Mouse (Mus musculus) thymus, postnatal 36 days (tissue): ENCODE results near the gene Lrfn1.
"Not testable (repeated sequence)": the region's sequence is repeated elsewhere in the genome, so short reads cannot be mapped to it uniquely, and the experiment has no call there.

Experiments
- DNase-seq, 2 experiments: peaks; one replicate each; pipeline ENCODE4 v3.0.0; 2022; ENCODE audit warnings: mixed read lengths in 2 of 2

Lrfn1 gene

DNA sequence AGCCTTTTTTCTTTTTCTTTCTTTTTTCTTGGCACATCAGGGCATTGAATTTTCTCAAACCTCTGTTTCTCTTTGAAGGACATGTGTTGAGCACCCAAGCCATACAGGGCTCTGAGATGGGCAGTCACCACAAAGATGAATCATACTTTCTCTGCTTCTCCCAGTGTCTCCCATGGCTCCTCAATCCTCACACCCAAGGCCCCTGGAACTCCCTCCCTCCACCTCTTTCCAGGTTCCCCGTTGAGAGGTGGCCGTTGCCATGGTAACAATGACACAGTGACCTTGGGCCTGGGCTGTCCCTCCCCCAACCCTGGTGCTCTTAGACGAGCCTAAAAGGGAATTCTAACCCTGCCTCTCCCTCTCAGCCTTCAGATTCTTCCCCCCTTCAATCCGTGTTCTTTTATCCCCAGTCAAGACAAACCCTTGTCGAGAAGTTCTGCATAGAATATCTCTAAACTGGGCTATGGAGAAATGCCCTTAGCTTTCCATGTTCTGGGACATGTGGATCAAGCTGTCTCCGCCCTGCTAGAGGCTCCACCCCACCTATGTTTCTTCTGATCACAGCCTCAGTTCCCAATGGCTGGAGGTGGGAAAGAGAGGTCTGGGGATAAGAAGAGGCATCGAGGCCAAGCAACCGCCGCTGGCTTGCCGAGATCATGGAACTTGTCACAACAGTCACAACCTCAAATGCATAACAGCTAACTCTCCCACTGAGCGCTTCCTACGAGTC is 4.5 kb upstream of the Lrfn1 start:
- DNase-seq, result peak in 1 of 2 experiments; percentile 31

DNA sequence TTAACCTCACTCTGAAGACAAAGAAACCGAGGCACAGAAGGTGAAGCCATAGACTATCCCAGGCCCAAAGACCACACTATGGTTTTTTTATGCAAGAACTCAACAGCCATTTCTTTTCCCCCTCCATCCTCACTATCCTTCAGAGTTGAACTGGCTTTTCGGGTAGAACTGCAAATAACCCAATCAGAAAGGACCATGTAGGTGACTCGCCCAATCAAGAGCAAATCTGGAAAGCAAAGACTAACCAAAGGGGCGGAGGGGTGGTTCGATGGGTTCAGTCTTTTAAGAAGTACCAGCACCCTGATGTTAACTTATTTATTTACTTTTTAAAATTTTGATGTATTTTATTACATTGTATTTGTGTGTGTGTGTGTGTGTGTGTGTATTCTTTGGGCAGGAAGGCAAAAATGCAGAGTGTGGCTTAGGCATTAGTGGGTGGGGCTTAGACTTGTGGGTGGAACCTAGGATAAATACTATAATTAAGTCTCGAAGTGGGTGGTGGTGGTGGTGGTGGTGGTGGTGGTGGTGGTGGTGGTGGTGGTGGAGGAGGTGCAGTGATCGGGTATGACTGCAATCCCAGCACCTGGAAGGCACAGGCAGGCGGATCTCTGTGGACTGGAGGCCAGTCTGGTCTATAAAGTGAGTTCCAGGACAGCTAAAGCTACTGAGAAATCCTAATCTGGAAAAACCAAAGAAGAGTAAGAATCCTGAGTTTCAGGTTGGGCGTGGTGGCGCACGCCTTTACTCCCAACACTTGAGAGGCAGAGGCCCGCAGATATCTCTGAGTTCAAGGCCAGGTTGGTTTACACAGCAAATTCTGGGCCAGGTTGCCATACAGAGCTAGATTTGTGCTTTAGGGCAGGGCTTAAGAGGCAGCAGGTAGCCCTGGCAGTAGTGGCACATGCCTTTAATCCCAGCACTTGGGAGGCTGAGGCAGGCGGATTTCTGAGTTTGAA is 3.6 kb upstream of the Lrfn1 start:
- DNase-seq, result no peak

DNA sequence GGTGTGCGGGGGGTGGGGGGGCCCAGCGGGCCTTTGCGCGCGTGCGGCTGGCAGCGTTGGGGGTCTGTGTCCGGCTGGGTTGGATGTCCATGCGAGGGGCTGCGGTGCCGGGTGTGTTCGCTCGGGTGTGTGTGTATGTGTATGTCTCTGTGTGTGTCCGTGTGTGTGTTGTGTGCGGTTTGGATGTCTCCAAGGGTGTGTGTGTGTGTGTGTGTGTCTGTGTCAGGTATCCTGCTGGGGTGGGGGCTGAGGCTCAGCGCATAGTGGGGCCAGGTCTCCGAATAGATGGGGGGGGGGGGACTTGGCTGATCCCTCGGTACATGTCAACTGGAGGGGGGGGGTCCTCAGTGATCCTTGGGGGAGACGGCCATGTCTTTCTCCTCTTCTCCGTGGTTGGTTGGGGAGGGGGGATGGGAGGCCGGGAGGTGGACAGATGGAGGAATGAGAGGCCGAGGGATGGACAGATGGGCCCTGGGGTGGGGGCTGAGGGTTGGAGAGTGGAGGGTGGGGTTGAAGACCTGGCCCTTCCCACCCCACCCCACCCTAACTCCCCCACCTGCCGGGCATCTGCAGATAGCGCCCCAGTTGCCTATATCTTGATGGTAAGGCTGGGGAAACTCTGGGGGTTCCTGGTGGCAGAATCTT is 703 bp downstream of the Lrfn1 start:
- DNase-seq, result no peak

DNA sequence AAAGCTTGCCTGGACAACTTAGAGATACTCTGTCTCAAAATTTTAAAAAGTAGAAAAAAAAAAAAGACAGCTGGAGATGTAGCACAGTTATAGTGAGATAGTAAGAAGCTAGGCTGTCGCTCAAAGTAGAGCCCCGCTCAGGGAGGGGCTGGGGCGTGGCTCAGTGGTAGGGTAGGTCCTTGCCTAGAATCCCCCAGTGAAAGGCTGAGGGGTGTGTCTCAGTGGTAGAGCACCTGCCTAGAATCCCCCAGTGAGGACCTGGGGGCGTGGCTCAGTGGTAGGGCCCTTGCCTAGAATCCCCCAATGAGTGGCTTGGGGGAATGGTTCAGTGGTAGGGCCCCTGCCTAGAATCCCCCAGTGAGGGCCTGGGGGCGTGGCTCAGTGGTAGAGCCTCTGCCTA is 8.6 kb downstream of the Lrfn1 start:
- no peak for DNase-seq

DNA sequence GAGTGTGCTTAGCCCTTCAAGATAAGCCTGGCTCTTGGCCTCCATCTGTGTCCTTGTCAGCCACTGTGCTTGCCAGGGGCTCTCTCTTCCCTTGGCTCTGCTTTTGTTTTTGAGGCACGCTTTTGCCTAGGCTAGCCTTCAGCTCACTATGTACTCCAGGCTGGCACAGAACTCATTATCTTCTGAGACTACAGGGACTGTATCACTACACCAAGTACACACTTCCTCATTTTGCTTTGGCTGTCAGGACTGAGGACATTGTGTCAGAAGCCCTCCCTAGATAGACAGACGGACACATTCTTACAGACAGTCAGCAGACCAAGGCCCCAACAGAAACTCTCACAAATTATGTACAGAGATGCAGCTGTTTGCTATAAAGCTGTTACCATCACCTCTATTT is 11.0 kb downstream of the Lrfn1 start:
- no peak for DNase-seq

DNA sequence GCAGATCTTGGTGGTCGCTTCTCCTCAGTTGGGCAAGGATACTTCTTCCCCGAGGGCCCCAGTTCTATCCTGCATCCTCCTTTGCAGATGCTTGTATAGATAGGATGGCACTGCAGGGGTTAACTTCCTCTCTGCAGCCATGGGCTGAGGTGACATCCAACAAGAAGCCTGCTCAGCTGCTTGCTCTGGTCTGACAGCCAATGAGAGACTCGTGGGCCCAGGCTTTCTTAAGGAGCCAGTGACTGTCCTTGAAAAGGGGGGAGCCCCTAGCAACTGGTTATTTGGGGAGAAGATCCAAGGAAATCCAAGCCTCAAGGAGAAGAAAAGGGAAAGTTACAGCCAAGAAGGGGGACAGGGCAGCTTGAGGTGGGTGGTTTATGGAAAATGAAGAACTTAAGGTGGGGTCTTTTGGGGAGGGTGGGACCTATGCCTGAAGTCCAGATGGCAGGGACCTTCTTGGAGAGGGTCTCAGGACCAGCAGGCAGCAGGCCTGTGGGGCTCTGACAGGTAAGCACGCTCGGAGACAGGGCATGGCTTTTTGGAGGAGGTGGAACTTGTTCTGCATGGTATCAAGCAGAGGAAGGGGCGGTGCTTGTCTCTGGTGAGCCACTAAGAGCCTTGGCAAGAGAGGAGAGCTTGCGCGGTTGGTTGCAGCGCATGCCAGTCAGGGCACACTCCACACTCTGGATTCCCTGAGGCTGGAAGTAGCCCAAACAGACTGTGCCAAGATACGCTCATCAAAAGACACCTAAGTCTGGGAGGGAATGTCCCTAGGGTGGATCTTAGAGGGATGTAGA is 12.8 kb downstream of the Lrfn1 start:
- no peak for DNase-seq

DNA sequence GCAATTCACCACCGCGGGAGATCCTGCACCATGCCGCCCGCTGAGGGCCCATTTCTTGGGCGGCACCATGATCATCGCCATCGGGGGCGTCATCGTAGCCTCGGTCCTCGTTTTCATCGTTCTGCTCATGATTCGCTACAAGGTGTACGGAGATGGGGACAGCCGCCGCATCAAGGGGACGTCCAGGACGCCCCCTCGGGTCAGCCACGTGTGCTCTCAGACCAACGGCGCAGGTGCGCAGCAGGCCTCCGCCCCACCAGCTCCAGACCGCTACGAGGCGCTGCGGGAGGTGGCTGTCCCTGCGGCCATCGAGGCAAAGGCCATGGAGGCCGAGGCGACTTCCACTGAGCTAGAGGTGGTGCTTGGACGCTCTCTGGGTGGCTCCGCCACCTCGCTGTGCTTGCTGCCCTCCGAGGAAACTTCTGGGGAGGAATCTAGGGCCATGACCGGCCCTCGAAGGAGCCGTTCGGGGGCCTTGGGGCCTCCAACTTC is 15.0 kb downstream of the Lrfn1 start:
- DNase-seq, result no peak

DNA sequence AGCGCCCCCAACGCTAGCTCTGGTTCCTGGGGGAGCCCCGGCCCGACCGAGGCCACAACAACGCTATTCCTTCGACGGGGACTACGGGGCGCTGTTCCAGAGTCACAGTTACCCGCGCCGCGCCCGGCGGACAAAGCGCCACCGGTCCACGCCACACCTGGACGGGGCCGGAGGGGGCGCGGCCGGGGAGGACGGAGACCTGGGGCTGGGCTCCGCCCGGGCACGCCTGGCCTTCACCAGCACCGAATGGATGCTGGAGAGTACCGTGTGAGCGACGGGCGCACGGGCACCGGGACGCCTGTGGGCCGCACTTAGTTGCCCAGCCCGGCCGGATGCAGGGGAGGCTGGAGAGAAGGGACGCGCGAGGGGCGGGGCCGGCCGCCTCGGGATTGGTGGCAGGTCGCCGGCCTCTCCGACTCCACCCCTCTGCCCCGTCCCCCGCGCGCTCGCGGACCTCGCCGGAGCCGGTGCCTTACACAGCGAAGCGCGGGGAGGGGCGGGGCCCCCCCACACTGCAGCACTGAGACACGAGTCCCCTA is 15.5 kb downstream of the Lrfn1 start:
- DNase-seq, result peak in 1 of 2 experiments; percentile 37

DNA sequence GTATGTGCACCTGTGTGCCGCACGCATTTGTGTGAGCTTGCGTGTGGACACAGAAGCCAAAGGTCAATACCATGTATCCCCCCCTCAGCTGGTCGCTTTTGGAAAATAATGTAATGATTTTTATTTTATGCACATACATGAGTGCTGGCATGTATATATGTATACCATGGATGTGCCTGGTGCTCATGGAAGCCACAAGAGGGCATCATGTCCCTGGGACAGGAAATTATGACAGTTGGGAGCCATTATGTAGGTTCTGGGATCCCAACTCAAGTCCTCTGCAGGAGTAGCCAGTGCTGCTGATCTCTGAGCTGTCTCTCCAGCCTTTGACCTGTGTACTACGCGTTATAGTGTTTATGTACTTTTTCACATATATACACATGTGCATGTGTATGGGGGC is 24.4 kb downstream of the Lrfn1 start:
- no peak for DNase-seq

DNA sequence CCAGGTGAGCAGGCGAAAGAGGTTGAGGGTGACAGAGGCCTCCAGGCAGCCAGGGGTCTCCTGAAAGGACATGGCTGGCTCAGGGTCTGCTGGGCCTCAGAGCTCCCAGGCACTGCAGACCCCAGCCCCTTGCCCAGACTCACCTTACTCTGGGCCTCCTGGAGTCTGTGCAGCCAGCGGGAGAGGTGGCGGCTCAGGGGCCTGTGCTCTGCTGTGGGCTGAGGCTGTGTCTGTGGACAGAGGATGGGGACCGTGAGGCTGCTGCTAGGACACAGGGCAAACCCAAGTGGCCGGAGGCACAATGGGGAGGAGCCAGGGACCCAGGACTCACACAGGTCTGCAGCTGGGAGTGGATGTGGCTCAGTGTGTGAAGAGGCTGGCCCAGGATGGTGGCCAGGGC is 25.6 kb downstream of the Lrfn1 start:
- no peak for DNase-seq

DNA sequence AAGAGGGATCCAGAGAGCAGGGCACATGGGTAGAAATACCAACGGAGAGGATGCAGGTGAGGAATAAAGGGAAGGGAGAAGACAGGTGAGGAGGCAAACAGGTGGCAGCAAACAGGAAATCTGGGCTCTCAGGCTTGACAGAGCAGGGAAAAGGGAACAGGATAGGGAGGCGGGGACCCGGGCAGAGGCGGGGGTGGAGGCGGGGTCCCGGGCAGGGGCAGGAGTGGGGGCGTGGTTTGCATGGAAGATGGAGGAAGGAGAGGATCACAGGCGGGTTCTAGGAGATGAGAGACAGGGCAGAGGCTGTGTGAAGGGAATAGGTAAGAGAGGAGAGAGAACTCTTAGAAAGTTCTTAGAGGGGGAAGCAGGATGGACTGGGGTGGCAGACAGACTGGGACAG is 27.1 kb downstream of the Lrfn1 start:
- DNase-seq, result no peak

DNA sequence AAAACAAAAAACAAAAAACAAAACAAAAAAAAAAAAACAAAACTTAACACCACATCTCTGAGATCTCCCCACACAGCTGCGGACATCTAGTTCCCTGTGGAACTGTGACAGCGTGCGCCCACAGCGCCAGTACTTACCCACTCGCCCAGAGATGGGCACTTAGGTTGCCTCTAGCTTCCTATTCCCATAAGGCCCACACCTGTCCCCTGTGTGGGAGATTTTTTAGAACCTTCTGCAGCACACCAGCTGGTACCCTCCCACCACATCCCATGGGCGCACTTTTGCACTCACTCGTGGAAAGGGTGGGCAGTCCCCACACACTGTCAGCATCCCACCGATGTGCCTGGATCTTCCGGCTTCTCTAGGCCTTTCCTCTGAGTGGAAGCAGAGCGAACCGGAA is 31.1 kb downstream of the Lrfn1 start:
- no peak for DNase-seq

DNA sequence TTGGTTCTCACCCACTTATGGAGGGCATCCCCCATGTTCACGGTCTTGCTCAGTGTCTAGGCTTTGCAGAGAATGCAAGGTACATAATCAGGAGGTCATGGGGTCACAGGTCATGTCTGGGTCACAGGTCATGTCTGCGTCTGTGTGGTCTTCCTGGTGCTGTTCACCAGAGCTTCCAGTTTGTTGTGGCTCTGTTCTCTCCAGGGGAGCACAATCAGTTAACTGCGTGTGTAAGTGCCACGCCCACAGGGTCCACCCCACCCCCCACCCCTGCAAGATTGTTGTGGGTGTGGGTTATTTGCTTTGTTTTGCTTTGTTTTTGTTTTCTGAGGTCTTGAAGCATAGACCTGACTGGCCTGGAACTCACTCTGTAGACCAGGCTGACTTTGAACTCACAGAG is 32.4 kb downstream of the Lrfn1 start:
- no peak for DNase-seq

DNA sequence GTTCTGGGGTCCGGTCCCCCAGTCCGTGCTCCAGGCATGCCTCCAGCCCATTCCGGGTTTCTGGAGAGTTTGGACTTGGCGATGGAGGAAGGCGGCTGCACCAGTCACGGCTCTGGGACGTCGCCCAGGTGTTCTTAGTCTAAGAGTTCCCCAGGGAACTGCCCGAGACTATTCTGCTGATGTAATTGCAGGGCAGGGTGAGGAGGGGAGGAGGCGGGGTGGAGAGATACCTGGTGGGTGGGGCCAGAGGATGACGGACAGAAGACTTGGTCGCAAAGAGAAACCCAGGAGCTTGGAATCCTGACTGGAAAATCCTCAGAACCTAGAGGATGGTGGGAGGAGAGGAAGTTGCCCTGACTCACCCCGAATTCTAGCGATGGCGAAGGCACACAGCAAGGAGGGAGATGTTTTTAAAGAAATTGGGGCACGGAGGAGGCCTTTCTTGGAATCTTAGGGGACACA is 36.3 kb downstream of the Lrfn1 start:
- no peak for DNase-seq

DNA sequence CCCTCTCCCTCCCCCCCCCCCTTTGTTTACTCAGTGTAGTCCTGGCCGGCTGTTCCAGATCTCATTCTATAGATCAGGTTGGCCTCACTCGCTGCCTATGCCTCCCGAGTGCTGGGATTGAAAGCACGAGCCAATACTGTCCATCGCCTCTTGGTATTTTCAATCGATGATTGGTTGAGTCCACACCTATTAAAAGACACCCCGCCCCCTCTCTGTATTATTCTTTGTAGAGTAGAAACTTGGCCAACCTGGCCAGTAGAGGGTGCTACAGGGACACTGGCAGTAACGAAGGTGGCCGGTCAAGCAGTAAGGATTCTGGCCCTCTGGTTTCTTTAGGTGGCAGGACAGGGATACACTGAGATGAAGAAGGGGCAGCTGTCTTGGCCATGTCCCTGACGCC is 38.6 kb downstream of the Lrfn1 start:
- DNase-seq, result peak; percentile 46 to 58

DNA sequence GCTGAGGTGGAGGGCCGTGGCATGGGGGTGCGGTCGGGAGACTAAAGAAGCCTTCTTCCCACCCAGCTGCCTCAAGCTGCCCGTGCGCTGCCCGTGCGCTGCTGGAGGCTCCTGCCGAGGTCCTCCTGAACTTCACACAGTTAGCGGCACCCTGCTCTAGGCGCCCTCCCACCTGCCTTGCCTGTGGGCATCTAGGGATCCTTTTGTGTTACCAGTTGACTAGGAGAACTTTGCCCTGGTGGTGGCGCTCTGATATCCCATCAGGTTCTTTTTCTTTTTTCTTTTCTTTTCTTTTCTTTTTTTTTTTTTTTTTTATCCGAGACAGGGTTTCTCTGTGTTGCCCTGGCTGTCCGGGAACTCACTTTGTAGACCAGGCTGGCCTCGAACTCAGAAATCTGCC is 39.1 kb downstream of the Lrfn1 start:
- DNase-seq, result peak in 1 of 2 experiments; percentile 21

DNA sequence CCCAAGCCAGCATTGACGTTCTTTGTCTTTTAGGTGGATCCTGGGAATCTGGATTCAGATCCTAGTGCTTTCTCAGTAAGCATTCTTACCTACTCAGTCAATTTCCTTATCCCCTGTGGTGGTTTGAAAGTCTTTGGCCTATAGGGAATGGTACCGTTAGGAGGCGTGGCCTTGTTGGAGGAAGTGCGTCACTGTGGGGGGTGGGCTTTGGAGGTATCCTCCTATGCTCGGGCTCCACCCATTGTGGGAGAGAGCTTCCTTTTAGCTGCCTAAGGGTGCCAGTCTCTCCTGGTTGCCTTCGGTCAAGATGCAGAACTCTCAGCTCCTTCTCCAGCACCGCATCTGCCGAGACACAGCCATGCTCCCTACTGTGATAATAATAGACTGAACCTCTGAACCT is 40.5 kb downstream of the Lrfn1 start:
- no peak for DNase-seq

DNA sequence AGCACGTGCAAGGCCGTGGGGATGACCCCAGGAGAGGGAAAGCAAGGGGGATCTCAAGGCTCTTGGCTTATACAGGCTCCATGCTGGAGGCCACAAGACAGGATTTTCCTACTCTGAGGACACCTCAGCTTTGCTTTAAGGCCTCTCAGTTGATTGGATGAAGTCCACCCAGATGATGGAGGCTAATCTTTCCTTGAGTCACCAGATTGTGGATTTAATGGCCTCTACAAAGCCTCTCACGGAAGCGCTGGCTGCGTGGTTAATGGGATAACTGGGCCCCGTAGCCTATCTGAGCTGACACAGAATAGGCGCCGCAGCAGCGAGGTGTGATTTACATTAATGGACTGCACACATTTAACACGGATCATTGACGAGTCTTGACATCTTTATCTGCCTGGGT is 43.6 kb downstream of the Lrfn1 start:
- no peak for DNase-seq

DNA sequence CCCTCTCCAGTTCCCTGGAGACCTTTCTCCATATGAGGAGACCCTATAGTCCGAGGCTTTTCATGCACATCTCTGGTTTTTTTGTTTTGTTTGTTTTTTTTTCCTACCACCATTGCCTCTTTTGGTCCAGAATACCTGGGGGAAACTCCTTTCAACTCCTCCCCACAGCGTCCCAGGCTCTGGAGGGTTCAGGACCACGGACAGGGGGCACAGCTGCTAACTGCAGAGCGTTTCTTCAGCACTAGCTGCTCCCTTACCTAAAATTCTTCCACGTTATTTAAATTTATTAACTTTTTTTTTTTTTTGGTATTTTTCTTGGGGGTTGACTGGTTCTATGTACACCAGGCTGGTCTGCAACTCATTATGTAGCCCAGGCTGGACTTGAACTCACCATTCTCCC is 53.8 kb downstream of the Lrfn1 start:
- DNase-seq, result peak in 1 of 2 experiments; percentile 14

DNA sequence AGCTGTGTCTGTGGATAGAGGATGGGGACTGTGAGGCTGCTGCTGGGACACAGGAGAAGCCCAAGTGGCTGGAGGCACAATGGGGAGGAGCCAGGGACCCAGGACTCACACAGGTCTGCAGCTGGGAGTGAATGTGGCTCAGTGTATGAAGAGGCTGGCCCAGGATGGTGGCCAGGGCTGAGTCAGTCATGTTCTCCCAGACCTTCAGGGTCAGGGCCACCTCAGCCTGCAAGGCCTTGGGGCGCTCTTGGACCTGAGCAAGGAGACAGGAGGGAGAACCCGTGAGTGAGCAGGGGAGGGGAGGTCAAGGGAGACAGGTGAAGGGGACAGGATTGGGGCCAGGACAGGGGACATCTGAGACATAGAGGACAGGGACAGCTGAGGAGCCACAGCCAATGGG is 57.3 kb downstream of the Lrfn1 start:
- DNase-seq, result not testable (repeated sequence)

DNA sequence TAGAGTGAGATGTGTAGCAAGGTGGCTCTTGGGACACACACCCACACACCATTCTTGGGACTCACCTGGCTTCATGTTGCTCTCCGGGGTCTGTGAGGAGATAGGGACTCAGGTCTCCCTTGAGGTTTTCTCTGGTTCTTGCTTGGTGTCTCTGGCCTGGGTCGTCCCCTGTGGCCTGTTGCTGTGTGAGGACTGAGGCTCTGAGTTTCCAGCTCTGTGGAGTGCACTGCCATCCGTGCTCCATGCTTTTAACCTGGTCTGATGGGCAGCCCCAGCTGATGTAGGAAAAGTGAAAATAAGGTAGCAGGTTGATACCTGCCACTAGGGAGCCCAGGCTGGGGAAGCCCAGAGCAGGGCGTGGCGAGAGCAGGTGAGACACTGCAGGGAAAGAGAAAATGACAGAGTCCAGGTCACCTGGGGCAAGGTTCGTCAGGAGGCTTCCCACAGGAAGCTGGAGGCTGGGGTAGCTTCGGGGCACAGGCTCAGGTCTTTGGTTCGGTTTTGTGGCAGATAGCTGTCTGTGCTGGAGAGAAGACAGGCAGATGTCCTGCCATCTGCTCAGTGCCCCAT is 58.7 kb downstream of the Lrfn1 start, which contains the start of gene Ifnl2:
Gene Ifnl2 (minus strand): TSS at position 51 of the 570 bp plus-strand sequence.
- DNase-seq, result not testable (repeated sequence)

DNA sequence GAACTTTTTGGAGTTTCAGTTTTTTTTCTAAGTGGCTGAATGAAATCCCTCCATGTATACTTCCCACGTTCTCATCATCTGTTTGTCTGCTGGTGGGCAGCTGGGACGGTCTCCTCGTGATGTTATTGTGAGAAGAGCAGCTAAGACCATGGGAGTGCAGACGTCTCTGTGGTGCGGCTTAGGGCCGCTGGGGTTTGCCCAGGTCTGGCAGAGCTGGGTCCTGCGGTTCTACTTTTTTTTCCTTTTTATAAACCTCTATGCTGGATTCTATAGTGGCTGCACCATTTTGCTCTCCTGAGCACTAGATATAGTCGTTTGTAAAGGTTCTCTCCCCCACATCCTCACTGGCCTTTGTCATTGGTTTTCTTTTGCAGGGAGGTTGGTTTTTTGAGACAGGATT is 59.7 kb downstream of the Lrfn1 start:
- DNase-seq, result no peak
